Mouse (Mus musculus) T-helper 1 cell (primary cell): ENCODE data around the gene Aqp8.

Experiments
- in situ Hi-C: fragments of 300-600 bp; cut with MboI, MseI; formaldehyde crosslinking; loops from one replicate; pipeline ENCODE4 v1.15.1; 2025; ENCODE audit warnings: high pct_unique_total_duplicates

Aqp8 gene

DNA sequence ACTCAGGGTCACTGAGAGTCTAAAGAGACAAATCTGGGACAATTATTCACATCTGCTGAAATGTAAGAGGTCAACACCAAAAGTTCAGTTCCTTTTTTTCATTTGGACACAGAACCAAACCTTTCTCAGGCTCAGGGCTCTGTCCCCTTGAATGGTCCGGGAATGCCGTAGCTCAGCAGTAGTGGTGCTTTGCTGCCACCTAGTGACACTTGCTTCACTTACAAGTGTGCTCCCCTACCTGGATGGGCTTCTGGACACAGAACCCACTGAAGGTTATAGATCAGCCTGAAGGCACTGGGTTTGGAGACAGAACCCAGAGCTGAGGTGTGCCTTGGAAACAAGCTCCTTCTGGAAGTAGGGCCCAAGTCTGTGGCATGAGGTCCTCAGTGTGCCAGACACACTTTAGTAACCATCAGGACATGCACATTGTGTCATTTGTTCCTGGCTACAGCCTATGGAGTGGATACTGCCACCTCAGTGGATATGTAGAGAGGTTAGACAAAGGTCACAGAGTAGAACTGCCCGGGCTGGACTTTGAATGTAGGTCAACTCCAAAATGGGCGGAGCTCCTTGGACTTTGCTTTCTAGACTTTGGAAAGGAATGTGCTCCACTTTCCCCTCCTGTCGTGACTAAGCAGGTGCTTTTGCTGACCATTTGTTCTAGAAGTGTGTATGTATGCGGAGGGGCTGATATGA is 3.7 kb downstream of the Aqp8 start:
- in situ Hi-C loops: loop anchor here (5.0 to 25.0 kb wide), 3 partner anchors 259 to 1729 kb away; partner anchors contain the start of gene Scnn1g

DNA sequence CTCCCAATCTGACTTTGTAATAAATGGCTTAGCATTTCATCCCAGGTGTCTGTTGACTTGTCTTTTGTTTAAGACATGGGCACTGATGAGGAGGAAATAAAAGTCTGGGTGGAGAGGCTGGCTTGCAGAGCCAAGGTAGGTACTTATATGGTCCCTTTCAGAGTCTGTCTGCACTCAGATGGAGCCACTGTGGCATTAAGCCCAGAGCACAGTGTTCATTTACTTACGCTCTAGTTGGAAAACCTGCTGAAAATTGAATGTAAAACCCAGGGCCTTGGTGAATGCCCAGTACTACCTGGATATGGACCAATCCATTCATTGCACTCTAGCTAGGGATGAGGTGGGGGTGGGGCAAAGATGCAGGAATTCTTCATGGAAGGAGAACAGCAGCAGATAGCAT is 5.9 kb downstream of the Aqp8 start:
- in situ Hi-C loops: loop anchor here (5.0 to 25.0 kb wide), 3 partner anchors 261 to 1731 kb away; partner anchors contain the start of gene Scnn1g

DNA sequence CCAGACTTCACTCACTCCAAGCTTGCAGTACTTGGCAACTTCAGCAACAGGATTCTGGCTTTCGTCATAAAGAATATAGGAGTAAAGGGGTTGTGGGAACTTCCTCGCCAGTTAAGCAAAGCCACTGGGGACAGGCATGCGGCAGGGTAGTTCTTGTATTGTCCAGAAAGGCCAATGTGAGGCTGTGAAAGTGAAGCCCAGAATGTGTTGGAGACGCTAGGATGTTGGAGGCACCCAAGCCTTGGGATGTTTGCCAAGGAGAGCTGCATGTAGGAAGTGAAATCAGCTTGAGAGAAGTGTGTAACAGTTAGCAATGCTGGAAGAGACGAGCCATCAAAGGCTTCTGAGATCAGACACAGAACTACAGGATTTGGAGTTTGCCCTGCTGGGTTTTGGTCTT is 25.6 kb downstream of the Aqp8 start:
- in situ Hi-C loops: no loop called here

DNA sequence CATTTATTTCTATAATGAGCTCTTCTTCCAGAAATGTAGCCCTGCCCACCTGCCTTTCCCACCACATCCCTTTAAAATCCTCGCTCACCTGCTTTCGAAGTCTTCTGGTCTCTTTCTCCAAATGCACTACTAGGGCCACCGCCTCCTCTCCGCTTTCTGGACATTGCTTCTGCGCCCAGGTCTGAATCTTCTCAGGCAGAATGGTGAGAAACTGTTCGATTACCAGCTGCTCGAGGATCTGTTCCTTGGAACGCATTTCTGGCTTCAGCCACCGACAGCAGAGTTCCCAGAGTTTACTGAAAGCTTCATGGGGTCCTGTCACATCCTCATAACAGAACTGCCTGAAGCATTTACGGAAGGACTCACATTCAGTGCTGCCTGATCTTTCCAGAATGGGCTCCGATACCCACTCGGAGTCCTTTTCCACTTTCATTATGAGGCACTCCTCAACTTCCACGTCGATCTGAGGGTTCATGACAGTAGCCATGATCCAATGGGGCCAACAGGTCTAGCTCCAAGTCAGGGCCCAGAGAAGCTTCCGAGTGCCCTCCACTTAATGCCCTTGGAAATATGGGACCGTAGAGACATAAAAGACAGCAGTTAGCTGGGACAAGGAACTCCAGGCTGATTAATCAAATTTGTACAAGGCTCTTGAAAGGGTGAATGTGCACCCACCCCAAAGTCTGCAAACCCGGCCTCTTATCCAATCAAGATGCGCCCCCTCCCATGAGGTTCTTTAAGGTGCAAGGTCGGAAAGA is 37.6 kb downstream of the Aqp8 start:
- in situ Hi-C loops: no loop called here

DNA sequence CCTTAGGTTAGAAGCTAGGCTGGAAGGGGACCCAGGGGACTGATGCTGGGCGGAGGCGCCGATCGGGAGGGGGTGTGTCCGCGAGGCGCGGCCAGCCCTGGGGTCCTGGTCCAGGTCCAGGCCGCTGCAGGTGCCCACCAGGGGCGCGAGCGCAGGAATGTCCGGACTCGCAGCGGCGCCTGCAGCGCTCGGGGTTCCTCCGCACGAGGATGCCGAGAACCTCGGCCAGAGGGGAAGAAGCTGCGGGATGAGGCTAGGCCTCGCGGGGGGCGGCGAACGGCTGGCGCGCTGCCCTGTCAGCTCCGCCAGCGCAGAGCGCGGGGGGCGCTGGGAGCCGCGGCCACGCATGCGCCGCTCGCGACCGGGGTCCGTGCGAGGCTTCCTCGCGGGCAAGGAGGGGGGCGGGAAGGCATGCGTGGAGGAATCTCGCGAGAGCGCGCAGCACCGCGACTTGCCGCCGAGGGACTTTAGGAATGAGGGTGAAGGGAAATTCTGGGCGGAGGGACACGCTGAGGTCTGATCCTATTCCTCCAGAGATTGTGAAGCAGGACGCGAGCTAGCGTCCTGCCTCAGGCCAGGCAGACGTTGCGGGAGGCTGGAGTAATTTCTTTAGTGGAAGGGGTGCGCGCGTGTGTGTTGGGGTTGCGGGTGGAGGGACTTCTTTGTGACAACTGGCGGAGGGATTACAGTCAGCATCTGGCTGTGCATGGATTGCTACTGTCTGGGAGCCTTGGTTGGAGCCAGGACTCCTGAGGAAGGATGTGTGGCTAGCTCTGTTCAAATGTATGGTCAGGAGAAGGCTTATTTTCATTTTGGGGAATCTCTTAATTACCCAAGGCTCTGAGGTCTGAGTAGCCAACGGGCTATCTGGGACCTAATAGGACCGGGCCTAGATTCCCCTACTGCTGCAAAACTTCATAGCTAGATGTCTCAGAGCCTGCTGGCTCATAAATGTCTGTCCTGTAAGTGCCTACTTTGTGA is 38.4 kb downstream of the Aqp8 start, which contains the start of gene Zkscan2:
Gene Zkscan2 (minus strand): TSS at position 211 of the 981 bp plus-strand sequence.
- in situ Hi-C loops: no loop called here

DNA sequence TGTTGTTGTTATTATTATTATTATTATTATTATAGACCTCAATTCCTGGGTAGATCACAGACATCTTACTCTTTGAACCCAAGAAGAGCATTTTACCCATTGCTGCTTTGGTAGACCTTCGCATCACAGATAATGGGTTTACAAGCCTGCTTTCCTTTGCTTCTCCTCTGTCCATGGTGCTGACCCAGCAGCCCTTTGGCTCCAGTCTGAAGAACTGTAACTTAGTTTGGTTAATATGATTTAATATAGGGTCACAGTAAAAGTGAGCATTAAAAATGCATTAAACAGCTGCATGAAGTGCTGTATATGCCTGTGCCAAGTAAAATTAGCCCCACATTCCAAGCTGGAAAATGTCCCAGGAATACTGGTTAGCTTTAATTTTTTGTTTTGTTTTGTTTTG is 41.3 kb downstream of the Aqp8 start:
- in situ Hi-C loops: no loop called here

DNA sequence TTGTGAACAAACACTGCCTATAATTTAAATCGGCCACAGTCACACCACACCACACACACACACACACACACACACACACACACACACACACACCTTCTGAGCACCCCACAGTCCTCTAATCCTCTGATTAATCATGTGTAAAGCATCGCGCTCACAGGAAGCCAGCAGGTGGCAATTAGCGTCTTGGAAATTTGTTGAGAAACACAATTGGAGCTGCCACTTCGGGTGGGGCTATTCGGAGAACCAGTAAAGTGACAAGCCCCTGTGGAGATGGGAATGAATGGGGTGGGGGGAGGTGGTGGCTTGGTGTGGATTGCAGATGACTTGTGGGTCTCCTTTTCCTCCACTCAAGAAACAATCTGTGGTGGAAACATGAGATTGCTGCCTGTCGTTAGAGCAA is 45.9 kb downstream of the Aqp8 start:
- in situ Hi-C loops: no loop called here
